Mouse (Mus musculus) adrenal gland, postnatal 14 days (tissue): Measurements from ENCODE around the gene Emc3. TPM values are rescaled to one million over a fixed set of nuclear protein-coding genes. Genes with fewer than 3 reads are reported as not detected.

Source experiments
- microRNA-seq, 2 experiments: library from miRNA; unstranded; fragments of <30 nt; microRNA quantifications; one replicate each; pipeline ENCODE4 v1.2.0; 2021
- total RNA-seq: library from RNA; stranded (reverse); gene quantifications from 2 replicates; pipeline ENCODE4 v1.2.3, GENCODE M21; 2021

The Emc3 gene
- total RNA-seq, 1 experiment from 2014 or later: 88.7 TPM

Small RNA genes within 50 kb of the gene (microRNA-seq; reads per million reads assigned to microRNA genes)
- gene Gm23365: 0 reads per million in 2 experiments

Other genes starting within 250 kb of the Emc3 start
- 0.70 and 1.3 TPM in 2 replicates for gene Cpne9, start 249.3 kb downstream of the Emc3 start, total RNA-seq
- gene Brpf1, start 224.5 kb downstream of the Emc3 start, total RNA-seq: 32.3 and 36.7 TPM in 2 replicates
- 11.3 and 11.8 TPM in 2 replicates for gene Ogg1, start 204.7 kb downstream of the Emc3 start, total RNA-seq
- 46.4 and 49.3 TPM in 2 replicates for gene Camk1, start 187.7 kb downstream of the Emc3 start, total RNA-seq
- gene Tada3, start 153.8 kb downstream of the Emc3 start, total RNA-seq: 34.9 and 35.5 TPM in 2 replicates
- 165 and 176 TPM in 2 replicates for gene Arpc4, start 153.5 kb downstream of the Emc3 start, total RNA-seq
- 4.1 and 4.2 TPM in 2 replicates for gene Ttll3, start 142.4 kb downstream of the Emc3 start, total RNA-seq
- 11.3 and 16.9 TPM in 2 replicates for gene Rpusd3, start 112.3 kb downstream of the Emc3 start, total RNA-seq
- 388 and 421 TPM in 2 replicates for gene Cidec, start 95.9 kb downstream of the Emc3 start, total RNA-seq
- gene Jagn1, start 89.1 kb downstream of the Emc3 start, total RNA-seq: 54.1 and 54.8 TPM in 2 replicates
- gene Il17re, start 73.2 kb downstream of the Emc3 start, total RNA-seq: 1.5 and 2.8 TPM in 2 replicates
- gene Il17rc, start 60.2 kb downstream of the Emc3 start, total RNA-seq: 18.2 and 19.3 TPM in 2 replicates
- 37.4 and 42.7 TPM in 2 replicates for gene Creld1, start 48.4 kb downstream of the Emc3 start, total RNA-seq
- 0.15 and 0.23 TPM in 2 replicates for gene Prrt3, start 29.7 kb downstream of the Emc3 start, total RNA-seq
- 3.1 and 3.2 TPM in 2 replicates for gene Fancd2, start within 50 bp of the Emc3 start, total RNA-seq
- gene Fancd2os, start 69.1 kb upstream of the Emc3 start, total RNA-seq: not detected in 2 replicates
- gene Brk1, start 73.1 kb upstream of the Emc3 start, total RNA-seq: 147 and 162 TPM in 2 replicates
- 26.0 and 27.6 TPM in 2 replicates for gene Vhl, start 92.3 kb upstream of the Emc3 start, total RNA-seq
- gene Irak2, start 106.8 kb upstream of the Emc3 start, total RNA-seq: 17.4 and 22.9 TPM in 2 replicates
- gene Tatdn2, start 165.4 kb upstream of the Emc3 start, total RNA-seq: 45.6 and 59.6 TPM in 2 replicates
- gene Ghrl, start 188.2 kb upstream of the Emc3 start, total RNA-seq: not detected in 2 replicates
- gene Sec13, start 209.1 kb upstream of the Emc3 start, total RNA-seq: 101 and 106 TPM in 2 replicates